Mouse (Mus musculus) lung, adult 2 months (tissue): Measurements from ENCODE around the gene Hes1. TPM values are rescaled to one million over a fixed set of nuclear protein-coding genes. Genes with fewer than 3 reads are reported as not detected.

Experiments
- DNase-seq: peaks from one replicate; pipeline ENCODE4 v3.0.0; 2022
- H3K4me1 ChIP-seq: fragments of 200-500 bp; 2 replicates; pipeline ENCODE4 v1.6.1; 2011; ENCODE audit warnings: low read length; ENCODE audit not compliant: control insufficient read depth, insufficient read depth
- H3K4me3 ChIP-seq: fragments of 200-500 bp; replicated peaks from 2 replicates; pipeline ENCODE3; 2011; ENCODE audit warnings: low read depth, mild to moderate bottlenecking, control low read depth, low read length; ENCODE audit errors: extremely low read depth
- CTCF ChIP-seq: fragments of 200-500 bp; IDR thresholded peaks from 2 replicates; pipeline ENCODE4 v1.5.1; 2011; ENCODE audit warnings: mild to moderate bottlenecking, low read length, control low read depth; ENCODE audit not compliant: insufficient read depth
- POLR2A ChIP-seq: fragments of 200-500 bp; IDR thresholded peaks from 2 replicates; pipeline ENCODE4 v1.6.1; 2011; ENCODE audit warnings: low read depth, mild to moderate bottlenecking, control low read depth, low read length, borderline replicate concordance; ENCODE audit errors: extremely low read depth
- WGBS: fragments of 180-500 bp; shearing (Covaris S2); methylation state at CpG from one replicate; pipeline ENCODE4 v1.1.7; 2018; 5-methylcytosine and 5-hydroxymethylcytosine counted together
- polyA plus RNA-seq: library from polyadenylated mRNA; depleted of rRNA; stranded (reverse); fragments of >200 nt; gene quantifications from 2 replicates; pipeline ENCODE4 v1.2.3, GENCODE M21; 2012; rRNA removed

Hes1 gene
- polyA plus RNA-seq, 1 experiment, result 167 TPM

DNA sequence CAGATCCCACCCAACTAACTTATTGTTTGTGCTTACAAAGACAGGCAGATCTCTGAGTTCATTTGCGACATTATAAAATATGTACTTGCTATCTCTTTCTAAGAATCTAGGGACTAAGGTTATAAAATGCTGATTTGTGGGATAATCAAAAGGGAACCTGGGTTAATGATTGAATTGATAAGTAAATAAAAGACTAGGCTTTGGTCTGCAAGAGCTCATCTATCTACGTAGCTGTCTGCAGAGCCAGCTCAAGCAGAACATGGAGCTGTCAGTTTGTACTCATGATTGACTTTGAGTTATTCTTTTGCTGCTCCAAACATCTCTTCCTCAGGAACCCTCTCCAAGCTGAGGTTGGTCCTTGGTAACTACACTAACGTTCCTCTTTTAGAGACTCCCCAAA, 46.3 kb downstream of the Hes1 start:
- 90% methylated on average over 3 of the region's 3 CpGs for WGBS
- DNase-seq, result no peak
- Histone ChIP-seq H3K4me1 (peaks cover 22% of the 10 kb centered on the region), H3K4me3 (no peak overlapping the region)
- TF ChIP-seq POLR2A (no peak), CTCF (no peak)

DNA sequence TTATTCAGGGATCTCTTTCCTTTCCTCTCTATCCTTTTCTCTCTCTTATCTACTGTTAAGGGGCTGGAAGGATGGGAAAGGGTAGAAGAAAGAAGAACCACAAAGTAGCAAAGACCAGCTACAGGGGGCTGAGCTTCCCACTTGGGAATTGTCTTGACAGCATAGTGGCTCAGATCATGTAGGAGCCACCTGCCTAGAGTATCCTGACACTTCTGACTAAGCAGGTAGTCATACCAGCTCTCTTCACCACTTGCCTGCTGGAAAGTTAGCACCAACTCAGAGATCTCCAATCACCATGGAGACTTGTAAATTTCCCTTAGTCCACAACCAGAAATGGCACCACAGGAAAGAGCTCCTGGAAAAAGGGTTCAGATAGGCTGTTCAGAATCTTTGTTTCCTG, 46.9 kb downstream of the Hes1 start:
- Histone ChIP-seq H3K4me1 (peaks cover 24% of the 10 kb centered on the region), H3K4me3 (no peak overlapping the region)
- no peak for TF ChIP-seq CTCF
- no peak for TF ChIP-seq POLR2A
- DNase-seq, result no peak

DNA sequence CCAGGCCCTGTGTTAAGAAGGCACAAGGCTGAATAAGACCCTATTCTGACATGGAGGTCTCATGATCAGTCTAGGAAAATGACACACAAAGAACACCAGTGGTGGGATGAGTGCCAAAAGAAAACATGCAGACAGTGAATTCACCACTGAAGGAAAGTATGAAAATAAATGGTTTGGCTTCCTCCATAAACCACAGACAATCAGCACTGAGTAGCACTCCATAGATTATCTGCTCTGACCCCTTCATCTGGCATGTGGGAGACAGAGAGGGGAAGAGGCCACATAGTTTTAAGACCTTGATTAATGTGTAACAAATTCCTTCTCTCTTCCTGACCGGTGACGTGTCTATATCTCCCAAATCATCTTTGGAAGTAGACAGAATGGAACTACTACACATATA, 47.4 kb downstream of the Hes1 start:
- Histone ChIP-seq H3K4me1 (peaks cover 24% of the 10 kb centered on the region), H3K4me3 (no peak overlapping the region)
- no peak for DNase-seq
- 46% methylated on average over 2 of the region's 2 CpGs for WGBS
- TF ChIP-seq POLR2A (no peak), CTCF (no peak)

DNA sequence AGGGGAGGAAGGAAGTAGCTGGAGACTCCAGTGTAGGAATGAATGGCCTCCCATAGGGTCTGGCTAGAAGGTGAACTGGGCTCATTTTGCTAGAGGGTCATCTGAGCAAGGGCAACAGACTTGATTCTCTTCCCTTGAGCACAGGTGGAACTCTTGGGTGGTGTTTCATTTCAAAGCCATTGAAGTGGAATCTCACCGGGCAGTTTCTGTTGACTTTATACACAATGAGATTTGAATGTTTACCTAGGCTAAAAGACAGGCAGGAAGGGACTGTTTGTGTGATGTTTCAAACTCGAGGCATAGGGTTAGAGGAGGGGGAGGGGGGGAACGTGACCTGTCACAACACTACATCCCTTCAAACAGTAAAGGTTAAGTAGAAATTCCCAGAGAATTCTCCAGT, 49.0 kb downstream of the Hes1 start:
- WGBS, result 24% methylated on average over 3 of the region's 3 CpGs
- no peak overlapping the region for H3K4me3 ChIP-seq
- TF ChIP-seq POLR2A (no peak), CTCF (no peak)
- peaks cover 24% of the 10 kb centered on the region for H3K4me1 ChIP-seq
- DNase-seq, result no peak

DNA sequence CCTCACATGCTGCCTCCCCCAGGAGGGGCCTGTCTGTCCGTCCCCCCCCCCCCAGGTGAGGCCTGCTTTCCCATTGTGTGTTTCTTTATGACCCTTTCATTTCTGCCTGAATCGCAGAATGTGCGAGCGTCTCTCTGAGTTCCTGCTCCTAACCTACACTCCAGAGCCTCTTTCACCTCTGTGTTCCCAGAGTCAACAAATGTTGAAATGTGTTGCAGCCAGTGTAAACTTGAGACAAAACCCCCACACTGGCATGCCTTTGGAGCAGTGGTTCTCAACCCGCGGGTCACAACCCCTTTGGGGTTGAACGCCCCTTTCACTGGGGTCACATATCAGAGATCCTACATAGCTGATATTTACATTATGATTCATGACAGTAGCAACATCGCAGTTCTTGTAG, 49.6 kb downstream of the Hes1 start:
- no peak for TF ChIP-seq CTCF
- no peak for TF ChIP-seq POLR2A
- H3K4me3 ChIP-seq, result no peak overlapping the region
- WGBS, result 60% methylated on average over 8 of the region's 8 CpGs
- H3K4me1 ChIP-seq, result peaks cover 24% of the 10 kb centered on the region
- DNase-seq, result no peak

DNA sequence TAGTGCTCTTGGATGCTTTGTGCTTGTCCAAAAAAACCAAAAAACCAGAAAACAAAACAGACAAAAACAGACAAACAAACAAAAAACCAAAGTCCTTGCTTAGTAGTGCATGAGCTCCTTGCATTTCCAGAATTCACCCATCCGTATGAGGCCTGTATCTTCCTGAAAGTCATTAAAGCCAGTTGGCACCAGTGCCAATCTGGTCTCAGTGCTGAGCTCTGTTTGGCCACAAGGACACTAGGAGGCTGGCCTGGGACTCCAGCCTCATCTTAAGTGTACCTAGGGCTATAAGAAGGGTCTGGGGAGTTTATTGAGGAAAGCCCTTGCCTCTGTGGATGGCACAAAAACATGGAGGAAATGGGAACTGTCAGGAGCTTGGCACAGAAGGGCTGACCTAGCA, 50.3 kb downstream of the Hes1 start:
- Histone ChIP-seq H3K4me1 (peaks cover 24% of the 10 kb centered on the region), H3K4me3 (no peak overlapping the region)
- WGBS, result 63% methylated on average over 1 of the region's 1 CpGs
- no peak for DNase-seq
- TF ChIP-seq POLR2A, result no peak
- no peak for TF ChIP-seq CTCF

Other genes with a start within 250 kb of the Hes1 start
- 0.34 and 1.0 TPM in 2 replicates for gene Cpn2, start 203.1 kb downstream of the Hes1 start, polyA plus RNA-seq
- gene Lrrc15, start 218.9 kb downstream of the Hes1 start, polyA plus RNA-seq, result 0.03 and 0.04 TPM in 2 replicates
- gene Gp5, start 246.4 kb downstream of the Hes1 start, polyA plus RNA-seq, result 4.3 and 6.5 TPM in 2 replicates